Mouse (Mus musculus): Measurements from ENCODE around the gene Pfkm.

DNA sequence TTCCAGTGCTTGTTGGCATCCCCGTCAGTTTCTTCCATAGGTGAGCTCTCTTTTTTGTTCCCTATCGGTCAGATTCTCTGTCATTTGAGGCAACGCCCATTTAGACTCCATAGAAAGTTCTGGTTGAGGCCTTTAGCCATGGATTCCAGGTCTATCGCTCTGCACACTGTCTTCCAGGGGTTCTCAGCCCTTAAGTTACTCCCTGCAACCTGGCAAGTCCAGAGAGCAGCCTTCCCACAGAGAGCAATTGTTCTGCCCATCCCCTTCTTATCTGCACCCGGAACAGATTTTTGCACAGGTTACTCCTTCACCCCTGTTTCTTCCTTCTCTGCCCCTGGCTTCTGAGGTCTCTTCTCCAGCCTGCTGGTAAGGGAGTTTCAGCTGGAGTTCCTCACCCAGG lies 79.7 kb downstream of the Pfkm start:
- TF ChIP-seq POLR2A (IDR thresholded peaks at IDR 0.05; ENCODE audit: insufficient read depth, low read depth, low read length) (no peak), CTCF (IDR thresholded peaks at IDR 0.05) (no peak)

Measured in heart, adult 2 months (tissue).